Comparison of ENCODE assay signal across 8 mouse cellular contexts in the genomic region with DNA sequence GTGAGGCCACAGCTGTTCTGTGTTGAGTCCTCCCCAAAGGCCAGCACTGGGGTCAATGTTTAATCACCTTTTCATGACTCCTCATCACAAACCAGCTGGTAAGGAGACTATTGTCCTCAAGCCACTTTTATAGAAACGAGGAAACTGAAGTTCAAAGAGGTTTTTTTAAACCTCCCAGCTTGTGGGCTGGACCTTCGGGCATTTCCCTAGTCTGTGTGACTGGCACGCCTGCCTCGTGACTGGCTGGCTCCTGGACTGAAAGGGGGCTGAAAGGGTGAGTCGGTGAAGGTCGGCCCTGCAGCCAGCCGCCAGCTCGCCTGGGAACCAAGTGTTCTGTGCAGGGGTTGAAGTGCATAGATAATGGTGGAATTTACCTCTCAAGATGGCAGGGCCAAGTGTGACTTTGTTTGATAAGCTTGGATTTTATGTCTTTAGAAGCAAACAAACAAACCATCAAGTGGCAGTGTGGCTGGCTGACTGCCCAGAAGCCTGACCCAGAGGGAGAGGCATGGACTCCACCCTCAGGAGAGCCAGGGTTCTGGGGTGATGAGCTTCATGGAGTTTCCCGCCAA. TPM values are rescaled to one million over a fixed set of nuclear protein-coding genes. Genes with fewer than 3 reads are reported as not detected.
DNase-seq lines count a peak whose midpoint lies in the region; ATAC-seq and TF ChIP-seq lines count a peak whose summit lies in the region.

No protein-coding gene starts in this region.

- WGBS in forebrain, embryonic 12.5 days = 24% methylated on average over 9 of the region's 9 CpGs
- WGBS in forebrain, embryonic 11.5 days = 34% methylated on average over 9 of the region's 9 CpGs
- 28% methylated on average over 9 of the region's 9 CpGs for WGBS in liver, embryonic 11.5 days

- H3K4me2 ChIP-seq in forebrain, embryonic 12.5 days = no peak overlapping the region
- H3K4me2 ChIP-seq in forebrain, embryonic 11.5 days (ENCODE audit: low read depth, low read length, severe bottlenecking) = no peak overlapping the region
- H3K4me2 ChIP-seq in liver, embryonic 11.5 days = no peak overlapping the region

- no peak for DNase-seq in forebrain, embryonic 11.5 days (ENCODE audit: low spot score)
- peak; percentile 65 for DNase-seq in embryo, embryonic 10.5 days (ENCODE audit: low spot score)
- peak; percentile 62 to 66 for DNase-seq in heart, postnatal 36 days
- no peak for DNase-seq in liver, embryonic 11.5 days (ENCODE audit: low spot score)
- peak; percentile 36 to 57 for DNase-seq in spleen, postnatal 36 days (ENCODE audit: low spot score in 2 of 2)
- DNase-seq in layer of hippocampus, adult 2 months (ENCODE audit: low spot score in 2 of 2) = no peak
- DNase-seq in gastrocnemius, adult 8-10 months (ENCODE audit: low spot score in 2 of 2) = no peak

- no peaks in the 10 kb centered on the region for H3K27me3 ChIP-seq in forebrain, embryonic 12.5 days
- H3K27me3 ChIP-seq in forebrain, embryonic 11.5 days (ENCODE audit: control insufficient read depth, insufficient read depth, low read length) = no peaks in the 10 kb centered on the region
- no peaks in the 10 kb centered on the region for H3K27me3 ChIP-seq in liver, embryonic 11.5 days (replicated peaks; ENCODE audit: control insufficient read depth, insufficient read depth, low read length)

- no peaks in the 10 kb centered on the region for H3K9me3 ChIP-seq in forebrain, embryonic 12.5 days
- no peaks in the 10 kb centered on the region for H3K9me3 ChIP-seq in forebrain, embryonic 11.5 days (ENCODE audit: control insufficient read depth, low read length)
- no peaks in the 10 kb centered on the region for H3K9me3 ChIP-seq in liver, embryonic 11.5 days (ENCODE audit: control insufficient read depth, low read length)

- no peaks in the 10 kb centered on the region for H3K36me3 ChIP-seq in forebrain, embryonic 12.5 days (replicated peaks)
- no peaks in the 10 kb centered on the region for H3K36me3 ChIP-seq in forebrain, embryonic 11.5 days (ENCODE audit: control insufficient read depth, insufficient read depth, low read length)
- H3K36me3 ChIP-seq in liver, embryonic 11.5 days (ENCODE audit: control insufficient read depth, insufficient read depth, low read length) = no peaks in the 10 kb centered on the region

- no peak overlapping the region for H3K9ac ChIP-seq in forebrain, embryonic 12.5 days
- H3K9ac ChIP-seq in forebrain, embryonic 11.5 days (ENCODE audit: low read length) = no peak overlapping the region
- no peak overlapping the region for H3K9ac ChIP-seq in liver, embryonic 11.5 days (ENCODE audit: low read depth, low read length)

- intact Hi-C loops in heart, postnatal 36 days (cut with DNase I) = loop anchor here (2.0 to 5.0 kb wide), 2 partner anchors 39 to 212 kb away; no protein-coding TSS in a partner anchor

- TF ChIP-seq CTCF in layer of hippocampus, adult 2 months (conservative IDR thresholded peaks at IDR 0.05) = no peak

- H3K27ac ChIP-seq in forebrain, embryonic 12.5 days = no peak overlapping the region
- no peak overlapping the region for H3K27ac ChIP-seq in forebrain, embryonic 11.5 days (ENCODE audit: low read depth, low read length)
- no peak overlapping the region for H3K27ac ChIP-seq in liver, embryonic 11.5 days (ENCODE audit: low read depth, low read length)
- H3K27ac ChIP-seq in layer of hippocampus, adult 2 months = no peak overlapping the region

- peaks cover 23% of the 10 kb centered on the region for H3K4me1 ChIP-seq in forebrain, embryonic 12.5 days
- peaks cover 11% of the 10 kb centered on the region; the same call in 1 of the 2 replicates for H3K4me1 ChIP-seq in forebrain, embryonic 11.5 days (replicated peaks; ENCODE audit: control insufficient read depth, insufficient read depth, low read length)
- H3K4me1 ChIP-seq in liver, embryonic 11.5 days (replicated peaks; ENCODE audit: control insufficient read depth, insufficient read depth, low read length) = peaks cover 25% of the 10 kb centered on the region

- H3K4me3 ChIP-seq in forebrain, embryonic 12.5 days (replicated peaks) = no peak overlapping the region
- no peak overlapping the region for H3K4me3 ChIP-seq in forebrain, embryonic 11.5 days (ENCODE audit: low read depth, low read length)
- no peak overlapping the region for H3K4me3 ChIP-seq in liver, embryonic 11.5 days (ENCODE audit: low read depth, low read length)
- no peak overlapping the region for H3K4me3 ChIP-seq in layer of hippocampus, adult 2 months

- ATAC-seq in forebrain, embryonic 12.5 days (ENCODE audit: low FRiP score) = 0 out of 2 replicates have a peak, but pooled peaks have one; percentile 30
- ATAC-seq in forebrain, embryonic 11.5 days (replicated peaks; ENCODE audit: low FRiP score) = no peak
- ATAC-seq in liver, embryonic 11.5 days (replicated peaks; ENCODE audit: low FRiP score) = peak; percentile 64; the same call in 1 of the 2 replicates

RNA-seq across cellular contexts. Expression of gene Bcl2l11, which starts 54.1 kb away (rescaled TPM):
- 18.8 and 19.6 TPM in 2 replicates for polyA plus RNA-seq in forebrain, embryonic 12.5 days (2016; fragmentation: Nextera tagmentation; extraction: Ambion mirVana)
- 16.8 and 17.7 TPM in 2 replicates for polyA plus RNA-seq in forebrain, embryonic 11.5 days (2014; fragmentation: Nextera tagmentation; extraction: Ambion mirVana)
- total RNA-seq in heart, postnatal 36 days (2021) = 10 to 100 TPM; 17.7 to 21.9 TPM
- 15.1 and 15.3 TPM in 2 replicates for polyA plus RNA-seq in liver, embryonic 11.5 days (2014; fragmentation: Nextera tagmentation; extraction: Ambion mirVana)
- 1 to 10 TPM; 5.6 to 9.0 TPM for total RNA-seq in layer of hippocampus, adult 2 months (2021)
- 1 to 10 TPM; 2.7 to 5.9 (median 5.1) TPM for total RNA-seq in gastrocnemius, adult 8-10 months (2022)

Comparison
In these comparisons a context has a peak if more than half of its experiments do, and no peak if none do; other contexts are left out.
1. DNase-seq: peak in embryo, embryonic 10.5 days (single experiment), heart, postnatal 36 days (2 of 2) and spleen, postnatal 36 days (2 of 2); none in forebrain, embryonic 11.5 days (single experiment), liver, embryonic 11.5 days (single experiment), layer of hippocampus, adult 2 months (0 of 2) and gastrocnemius, adult 8-10 months (0 of 2).